Mouse (Mus musculus): ENCODE results near the gene Zfp39. TPM values are rescaled to one million over a fixed set of nuclear protein-coding genes. Genes with fewer than 3 reads are reported as not detected.
A peak's percentile ranks its signal among the peaks of the same experiment; 100 is the strongest.

Zfp39 gene
- total and polyA plus RNA-seq, 3 experiments: 5.7 to 6.8 (median 6.7) TPM

GRCm38 (mm10) chr11:58931576-58931975 lies 27.6 kb upstream of the Zfp39 start:
- Histone ChIP-seq H3K4me2 (ENCODE audit: insufficient read depth, low read depth, poor library complexity, severe bottlenecking) (no peak overlapping the region), H3K79me2 (replicated peaks; ENCODE audit: control insufficient read depth, extremely low read depth, insufficient read depth, poor library complexity, severe bottlenecking) (no peaks in the 10 kb centered on the region), H3K27me3 (replicated peaks) (peaks cover 1% of the 10 kb centered on the region), H3K36me3 (replicated peaks in 1 of 2; ENCODE audit: control insufficient read depth in 1 of 2, insufficient read depth in 1 of 2, low read length in 1 of 2) (peaks cover 52 to 60% of the 10 kb centered on the region in 2 experiments), H3K27ac (ENCODE audit: insufficient read depth, low read depth) (no peak overlapping the region), H3K9me3 (replicated peaks; ENCODE audit: low read length) (no peaks in the 10 kb centered on the region), H3K9ac (ENCODE audit: insufficient read depth, low read depth) (no peak overlapping the region), H3K4me3 (replicated peaks in 1 of 3; ENCODE audit: low read depth in 2 of 3, low read length in 2 of 3, poor library complexity in 1 of 3) (no peak overlapping the region), H3K4me1 (ENCODE audit: control insufficient read depth in 1 of 2, insufficient read depth in 2 of 2) (peaks cover 0 to 14% of the 10 kb centered on the region in 2 experiments; a peak in 3 of 4 replicates)
- DNase-seq (ENCODE audit: extremely low read depth): no peak
- TF ChIP-seq RAD21 (IDR thresholded peaks at IDR 0.05; ENCODE audit: low read depth, low read length) (peak; percentile 27), HCFC1 (IDR thresholded peaks at IDR 0.05; ENCODE audit: low read depth, low read length) (no peak), USF2 (conservative IDR thresholded peaks at IDR 0.05; ENCODE audit: low read depth, low read length) (no peak), SMC3 (IDR thresholded peaks at IDR 0.05; ENCODE audit: low read depth, low read length) (peak; percentile 61), CTCF (conservative IDR thresholded peaks at IDR 0.05 in 1 of 2, IDR thresholded peaks at IDR 0.05 in 1 of 2; ENCODE audit: low read depth in 2 of 2, low read length in 2 of 2) (peak; percentile 37 to 58), GABPA (IDR thresholded peaks at IDR 0.05; ENCODE audit: insufficient replicate concordance, low read depth, low read length) (no peak)
- dilution Hi-C loops (cut with MboI; ENCODE audit: extremely low pct_ligation_motif_present, extremely low pct_unique_long_range_greater_than_20kb, low sequenced_read_pairs) (no loop called here), in situ Hi-C loops (cut with MboI; ENCODE audit: low pct_ligation_motif_present, low pct_unique_long_range_greater_than_20kb, low sequenced_read_pairs) (no loop called here)

DNA sequence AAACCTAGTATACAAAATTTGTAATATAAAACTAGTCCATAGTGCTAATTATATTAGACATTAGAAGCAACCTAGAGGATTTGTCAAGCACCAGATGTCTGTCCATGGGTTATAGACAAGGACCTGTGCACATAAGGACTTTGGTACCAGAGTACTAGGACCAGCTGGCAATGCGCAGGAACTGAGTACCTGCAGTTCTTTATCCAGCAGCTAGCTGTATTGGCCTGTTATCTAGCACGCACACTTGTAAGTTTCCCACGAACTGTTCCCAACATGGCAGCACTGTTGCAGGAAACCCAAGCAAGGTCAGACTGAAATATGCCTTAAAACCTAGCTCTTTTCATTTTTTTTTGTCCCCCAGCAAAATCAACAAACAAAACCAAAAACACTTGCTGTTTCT lies 26.2 kb upstream of the Zfp39 start:
- no peak overlapping the region for H3K4me2 ChIP-seq (ENCODE audit: insufficient read depth, low read depth, poor library complexity, severe bottlenecking)
- peaks cover 41 to 48% of the 10 kb centered on the region in 2 experiments for H3K36me3 ChIP-seq (replicated peaks in 1 of 2; ENCODE audit: control insufficient read depth in 1 of 2, insufficient read depth in 1 of 2, low read length in 1 of 2)
- H3K4me3 ChIP-seq (replicated peaks in 1 of 3; ENCODE audit: low read depth in 2 of 3, low read length in 2 of 3, poor library complexity in 1 of 3): no peak overlapping the region
- TF ChIP-seq JUND (conservative IDR thresholded peaks at IDR 0.05; ENCODE audit: low read depth, low read length): no peak
- no peak for TF ChIP-seq E2F4 (IDR thresholded peaks at IDR 0.05; ENCODE audit: insufficient replicate concordance, low read depth, low read length)
- TF ChIP-seq KAT2A (IDR thresholded peaks at IDR 0.05; ENCODE audit: insufficient replicate concordance, low read length): no peak
- no peak for TF ChIP-seq NRF1 (IDR thresholded peaks at IDR 0.05; ENCODE audit: low read depth, low read length)
- TF ChIP-seq SIN3A (IDR thresholded peaks at IDR 0.05; ENCODE audit: low read length): no peak
- TF ChIP-seq GABPA (IDR thresholded peaks at IDR 0.05; ENCODE audit: insufficient replicate concordance, low read depth, low read length): no peak
- no peak for TF ChIP-seq MYC (IDR thresholded peaks at IDR 0.05; ENCODE audit: low read depth, low read length)
- TF ChIP-seq MAZ (IDR thresholded peaks at IDR 0.05; ENCODE audit: low read depth, low read length): no peak
- no peak for TF ChIP-seq CHD2 (IDR thresholded peaks at IDR 0.05; ENCODE audit: low read length)
- no peak for TF ChIP-seq NELFE (IDR thresholded peaks at IDR 0.05; ENCODE audit: low read depth, low read length)
- no peak for TF ChIP-seq TBP (conservative IDR thresholded peaks at IDR 0.05; ENCODE audit: low read depth, low read length)
- no peak for TF ChIP-seq UBTF (IDR thresholded peaks at IDR 0.05; ENCODE audit: low read depth, low read length)
- TF ChIP-seq IRF4 (IDR thresholded peaks at IDR 0.05; ENCODE audit: low read depth, low read length): no peak
- TF ChIP-seq USF1 (IDR thresholded peaks at IDR 0.05; ENCODE audit: low read depth, low read length): no peak
- no peak for TF ChIP-seq SMC3 (IDR thresholded peaks at IDR 0.05; ENCODE audit: low read depth, low read length)
- no peak for TF ChIP-seq USF2 (conservative IDR thresholded peaks at IDR 0.05; ENCODE audit: low read depth, low read length)
- TF ChIP-seq POLR2AphosphoS2 (IDR thresholded peaks at IDR 0.05; ENCODE audit: low read depth, low read length): no peak
- TF ChIP-seq CTCF (conservative IDR thresholded peaks at IDR 0.05 in 1 of 2, IDR thresholded peaks at IDR 0.05 in 1 of 2; ENCODE audit: low read depth in 2 of 2, low read length in 2 of 2): no peak
- H3K4me1 ChIP-seq (ENCODE audit: control insufficient read depth in 1 of 2, insufficient read depth in 2 of 2): peaks cover 0 to 4% of the 10 kb centered on the region in 2 experiments; a peak in 2 of 4 replicates
- H3K27me3 ChIP-seq (replicated peaks): peaks cover 5% of the 10 kb centered on the region
- H3K27ac ChIP-seq (ENCODE audit: insufficient read depth, low read depth): no peak overlapping the region
- in situ Hi-C loops (cut with MboI; ENCODE audit: low pct_ligation_motif_present, low pct_unique_long_range_greater_than_20kb, low sequenced_read_pairs) (no loop called here), dilution Hi-C loops (cut with MboI; ENCODE audit: extremely low pct_ligation_motif_present, extremely low pct_unique_long_range_greater_than_20kb, low sequenced_read_pairs) (no loop called here)
- no peak overlapping the region for H3K9ac ChIP-seq (ENCODE audit: insufficient read depth, low read depth)
- no peak for DNase-seq (ENCODE audit: extremely low read depth)
- H3K9me3 ChIP-seq (replicated peaks; ENCODE audit: low read length): no peaks in the 10 kb centered on the region
- no peaks in the 10 kb centered on the region for H3K79me2 ChIP-seq (replicated peaks; ENCODE audit: control insufficient read depth, extremely low read depth, insufficient read depth, poor library complexity, severe bottlenecking)

Data from CH12.LX (cell line).